Mouse (Mus musculus): Measurements from ENCODE around the gene Kpna1. TPM values are rescaled to one million over a fixed set of nuclear protein-coding genes. Genes with fewer than 3 reads are reported as not detected.
"Not testable (repeated sequence)": the region's sequence is repeated elsewhere in the genome, so short reads cannot be mapped to it uniquely, and the experiment has no call there.

Gene Kpna1
- polyA plus RNA-seq, 1 experiment from 2014 or later = 34.8 TPM

GRCm38 (mm10) chr16:36054920-36055319 is 76.4 kb downstream of the Kpna1 start:
- 0 out of 2 replicates have a peak, but pooled peaks cover 3% of the 10 kb centered on the region for H3K4me1 ChIP-seq
- H3K27ac ChIP-seq = no peak overlapping the region
- H3K9ac ChIP-seq = no peak overlapping the region
- H3K27me3 ChIP-seq = no peaks in the 10 kb centered on the region
- H3K4me2 ChIP-seq = no peak overlapping the region
- H3K4me3 ChIP-seq = no peak overlapping the region
- WGBS = 90% methylated on average over 8 of the region's 8 CpGs
- no peak for ATAC-seq (ENCODE audit: insufficient number of reproducible peaks, low FRiP score, low TSS enrichment, low read depth)
- no peaks in the 10 kb centered on the region for H3K9me3 ChIP-seq
- peaks cover 53% of the 10 kb centered on the region for H3K36me3 ChIP-seq

GRCm38 (mm10) chr16:36056416-36056815 is 77.9 kb downstream of the Kpna1 start:
- peaks cover 47% of the 10 kb centered on the region for H3K36me3 ChIP-seq
- H3K9me3 ChIP-seq = no peaks in the 10 kb centered on the region
- no peak overlapping the region for H3K9ac ChIP-seq
- H3K4me3 ChIP-seq = no peak overlapping the region
- H3K4me1 ChIP-seq = 0 out of 2 replicates have a peak, but pooled peaks cover 3% of the 10 kb centered on the region
- no peaks in the 10 kb centered on the region for H3K27me3 ChIP-seq
- 87% methylated on average over 11 of the region's 11 CpGs for WGBS
- H3K27ac ChIP-seq = no peak overlapping the region
- no peak overlapping the region for H3K4me2 ChIP-seq
- no peak for ATAC-seq (ENCODE audit: insufficient number of reproducible peaks, low FRiP score, low TSS enrichment, low read depth)

GRCm38 (mm10) chr16:36057933-36058475 is 79.5 kb downstream of the Kpna1 start:
- H3K4me2 ChIP-seq = no peak overlapping the region
- 71% methylated on average over 8 of the region's 8 CpGs for WGBS
- H3K27ac ChIP-seq = no peak overlapping the region

GRCm38 (mm10) chr16:36062534-36062933 is 84.0 kb downstream of the Kpna1 start:
- H3K9ac ChIP-seq; H3K4me2 ChIP-seq; H3K4me3 ChIP-seq; H3K9me3 ChIP-seq; ATAC-seq (ENCODE audit: insufficient number of reproducible peaks, low FRiP score, low TSS enrichment, low read depth); H3K27me3 ChIP-seq; H3K36me3 ChIP-seq; H3K27ac ChIP-seq: not testable (repeated sequence)
- 78% methylated on average over 1 of the region's 1 CpGs for WGBS
- H3K4me1 ChIP-seq = peaks cover 13% of the 10 kb centered on the region

More at GRCm38 (mm10) chr16:36057933-36058475, 79.5 kb downstream of the Kpna1 start:
- H3K4me1 ChIP-seq = 0 out of 2 replicates have a peak, but pooled peaks cover 3% of the 10 kb centered on the region
- H3K36me3 ChIP-seq = peaks cover 35% of the 10 kb centered on the region
- H3K27me3 ChIP-seq = no peaks in the 10 kb centered on the region
- H3K4me3 ChIP-seq = no peak overlapping the region
- no peak overlapping the region for H3K9ac ChIP-seq
- no peak for ATAC-seq (ENCODE audit: insufficient number of reproducible peaks, low FRiP score, low TSS enrichment, low read depth)
- no peaks in the 10 kb centered on the region for H3K9me3 ChIP-seq

- WGBS = 66% methylated on average over 2 of the region's 2 CpGs
Observed at GRCm38 (mm10) chr16:36063315-36063714, 84.8 kb downstream of the Kpna1 start.

GRCm38 (mm10) chr16:36064904-36065303 is 86.4 kb downstream of the Kpna1 start:
- ATAC-seq (ENCODE audit: insufficient number of reproducible peaks, low FRiP score, low TSS enrichment, low read depth) = no peak
- Histone ChIP-seq H3K27me3 (no peaks in the 10 kb centered on the region), H3K9ac (no peak overlapping the region), H3K36me3 (peaks cover 6% of the 10 kb centered on the region), H3K4me1 (peaks cover 30% of the 10 kb centered on the region), H3K4me3 (no peak overlapping the region), H3K4me2 (no peak overlapping the region), H3K9me3 (no peaks in the 10 kb centered on the region), H3K27ac (no peak overlapping the region)
- WGBS = 81% methylated on average over 5 of the region's 5 CpGs

More at GRCm38 (mm10) chr16:36063315-36063714, 84.8 kb downstream of the Kpna1 start:
- Histone ChIP-seq H3K4me2 (no peak overlapping the region), H3K4me1 (peaks cover 17% of the 10 kb centered on the region), H3K9ac (no peak overlapping the region), H3K27me3 (no peaks in the 10 kb centered on the region), H3K36me3 (peaks cover 6% of the 10 kb centered on the region), H3K27ac (0 out of 2 replicates have a peak overlapping the region, but pooled peaks have one; percentile 4), H3K4me3 (no peak overlapping the region), H3K9me3 (no peaks in the 10 kb centered on the region)
- ATAC-seq (ENCODE audit: insufficient number of reproducible peaks, low FRiP score, low TSS enrichment, low read depth) = no peak

GRCm38 (mm10) chr16:36067694-36068093 is 89.1 kb downstream of the Kpna1 start:
- no peak overlapping the region for H3K27ac ChIP-seq
- peaks cover 30% of the 10 kb centered on the region for H3K4me1 ChIP-seq
- H3K4me2 ChIP-seq = no peak overlapping the region
- no peaks in the 10 kb centered on the region for H3K27me3 ChIP-seq
- ATAC-seq (ENCODE audit: insufficient number of reproducible peaks, low FRiP score, low TSS enrichment, low read depth) = no peak
- H3K36me3 ChIP-seq = no peaks in the 10 kb centered on the region
- no peak overlapping the region for H3K9ac ChIP-seq
- H3K9me3 ChIP-seq = no peaks in the 10 kb centered on the region
- WGBS = 42% methylated on average over 2 of the region's 2 CpGs
- H3K4me3 ChIP-seq = no peak overlapping the region

GRCm38 (mm10) chr16:36068356-36068755 is 89.8 kb downstream of the Kpna1 start:
- Histone ChIP-seq H3K27me3 (no peaks in the 10 kb centered on the region), H3K4me3 (no peak overlapping the region; the same call in 1 of the 2 replicates), H3K27ac (no peak overlapping the region), H3K9me3 (no peaks in the 10 kb centered on the region), H3K36me3 (no peaks in the 10 kb centered on the region), H3K4me1 (peaks cover 30% of the 10 kb centered on the region), H3K9ac (no peak overlapping the region), H3K4me2 (0 out of 2 replicates have a peak overlapping the region, but pooled peaks have one; percentile 54)
- ATAC-seq (ENCODE audit: insufficient number of reproducible peaks, low FRiP score, low TSS enrichment, low read depth) = no peak
- WGBS = 57% methylated on average over 3 of the region's 3 CpGs

GRCm38 (mm10) chr16:36069819-36070575 is 91.4 kb downstream of the Kpna1 start:
- no peak for ATAC-seq (ENCODE audit: insufficient number of reproducible peaks, low FRiP score, low TSS enrichment, low read depth)
- WGBS = 20% methylated on average over 9 of the region's 9 CpGs
- H3K4me2 ChIP-seq = peak overlapping the region; percentile 54

GRCm38 (mm10) chr16:36071071-36071449 is 92.5 kb downstream of the Kpna1 start:
- WGBS = 0% methylated on average over 15 of the region's 16 CpGs
- H3K27me3 ChIP-seq = no peaks in the 10 kb centered on the region
- H3K4me1 ChIP-seq = peaks cover 26% of the 10 kb centered on the region
- H3K4me3 ChIP-seq = peak overlapping the region; percentile 86
- peaks cover 5% of the 10 kb centered on the region; the same call in 1 of the 2 replicates for H3K36me3 ChIP-seq
- no peaks in the 10 kb centered on the region for H3K9me3 ChIP-seq
- H3K27ac ChIP-seq = peak overlapping the region; percentile 100
- peak overlapping the region; percentile 82 for H3K9ac ChIP-seq
- no peak for ATAC-seq (ENCODE audit: insufficient number of reproducible peaks, low FRiP score, low TSS enrichment, low read depth)
- peak overlapping the region; percentile 54 for H3K4me2 ChIP-seq

More at GRCm38 (mm10) chr16:36069819-36070575, 91.4 kb downstream of the Kpna1 start:
- no peaks in the 10 kb centered on the region for H3K9me3 ChIP-seq
- 0 out of 2 replicates have a peak overlapping the region, but pooled peaks have one; percentile 82 for H3K9ac ChIP-seq
- no peaks in the 10 kb centered on the region for H3K36me3 ChIP-seq
- H3K27ac ChIP-seq = no peak overlapping the region
- H3K4me1 ChIP-seq = peaks cover 27% of the 10 kb centered on the region
- H3K4me3 ChIP-seq = peak overlapping the region; percentile 86
- H3K27me3 ChIP-seq = no peaks in the 10 kb centered on the region

GRCm38 (mm10) chr16:36071450-36072379 is 93.2 kb downstream of the Kpna1 start, which contains the start of the genes Fam162a and Ccdc58:
Gene Fam162a (minus strand): TSS chr16:36071594.
Gene Ccdc58 (plus strand): TSS chr16:36071685.
- under 1% methylated on average over 73 of the region's 81 CpGs for WGBS
- Histone ChIP-seq H3K27ac (peak within 1 kb of the TSS; percentile 100), H3K36me3 (peaks cover 5% of the 10 kb centered on the region; the same call in 1 of the 2 replicates), H3K4me2 (peak within 1 kb of the TSS; percentile 54), H3K27me3 (no peaks in the 10 kb centered on the region), H3K9ac (peak within 1 kb of the TSS; percentile 82), H3K4me1 (peaks cover 24% of the 10 kb centered on the region), H3K9me3 (no peaks in the 10 kb centered on the region), H3K4me3 (peak within 1 kb of the TSS; percentile 86)
- ATAC-seq (ENCODE audit: insufficient number of reproducible peaks, low FRiP score, low TSS enrichment, low read depth) = peak; percentile 93
